Mouse (Mus musculus) heart, embryonic 13.5 days (tissue): ENCODE results near the gene Ccl6. TPM values are rescaled to one million over a fixed set of nuclear protein-coding genes. Genes with fewer than 3 reads are reported as not detected.

Experiments
- ATAC-seq: fragments of 200-750 bp; cut with Nextera tagmentation; 2 replicates; pipeline ENCODE4 v1.8.0; 2017; ENCODE audit warnings: moderate TSS enrichment; ENCODE audit not compliant: insufficient number of reproducible peaks, low FRiP score, low TSS enrichment; ENCODE audit errors: extremely low read depth
- H3K27ac ChIP-seq: fragments of 300-500 bp; sonication (generic); replicated peaks from 2 replicates; pipeline ENCODE4 v1.5.1; 2015; ENCODE audit warnings: moderate library complexity, mild to moderate bottlenecking, inconsistent platforms
- H3K27me3 ChIP-seq: fragments of 300-500 bp; sonication (generic); replicated peaks from 2 replicates; pipeline ENCODE4 v1.6.1; 2015; ENCODE audit warnings: mild to moderate bottlenecking, inconsistent platforms
- H3K36me3 ChIP-seq: fragments of 300-500 bp; sonication (generic); 2 replicates; pipeline ENCODE4 v1.6.1; 2015; ENCODE audit warnings: mild to moderate bottlenecking, inconsistent platforms
- H3K4me1 ChIP-seq: fragments of 300-500 bp; sonication (generic); 2 replicates; pipeline ENCODE4 v1.6.1; 2015; ENCODE audit warnings: inconsistent platforms
- H3K4me2 ChIP-seq: fragments of 300-500 bp; sonication (generic); 2 replicates; pipeline ENCODE4 v1.6.1; 2015; ENCODE audit warnings: inconsistent platforms, mild to moderate bottlenecking, moderate library complexity
- H3K4me3 ChIP-seq: fragments of 300-500 bp; sonication (generic); 2 replicates; pipeline ENCODE4 v1.5.1; 2015; ENCODE audit warnings: moderate library complexity, mild to moderate bottlenecking, inconsistent platforms
- H3K9ac ChIP-seq: fragments of 300-500 bp; sonication (generic); 2 replicates; pipeline ENCODE4 v1.6.1; 2015; ENCODE audit warnings: inconsistent platforms, mild to moderate bottlenecking, moderate library complexity
- H3K9me3 ChIP-seq: fragments of 300-500 bp; sonication (generic); 2 replicates; pipeline ENCODE4 v1.6.1; 2016; ENCODE audit warnings: inconsistent platforms
- WGBS: fragments of 180-500 bp; shearing (Covaris S2); methylation state at CpG from one replicate; pipeline ENCODE4 v1.1.7; 2015; ENCODE audit warnings: mixed read lengths; 5-methylcytosine and 5-hydroxymethylcytosine counted together
- polyA plus RNA-seq: library from polyadenylated mRNA; unstranded; fragments of >200 nt; fragmentation: Nextera tagmentation; extraction: Ambion mirVana; gene quantifications from 2 replicates; pipeline ENCODE4 v1.2.1, GENCODE M21; 2015

Ccl6 gene
- polyA plus RNA-seq, 1 experiment from 2014 or later = 3.8 TPM

GRCm38 (mm10) chr11:83597796-83598195 lies 4.9 kb upstream of the Ccl6 start:
- no peak for ATAC-seq
- no peak overlapping the region for H3K9ac ChIP-seq
- no peak overlapping the region for H3K4me3 ChIP-seq
- H3K4me1 ChIP-seq = no peaks in the 10 kb centered on the region
- no peak overlapping the region for H3K4me2 ChIP-seq
- H3K9me3 ChIP-seq = no peaks in the 10 kb centered on the region
- no peaks in the 10 kb centered on the region for H3K27me3 ChIP-seq
- H3K36me3 ChIP-seq = no peaks in the 10 kb centered on the region
- no peak overlapping the region for H3K27ac ChIP-seq
- WGBS = 83% methylated on average over 7 of the region's 7 CpGs

DNA sequence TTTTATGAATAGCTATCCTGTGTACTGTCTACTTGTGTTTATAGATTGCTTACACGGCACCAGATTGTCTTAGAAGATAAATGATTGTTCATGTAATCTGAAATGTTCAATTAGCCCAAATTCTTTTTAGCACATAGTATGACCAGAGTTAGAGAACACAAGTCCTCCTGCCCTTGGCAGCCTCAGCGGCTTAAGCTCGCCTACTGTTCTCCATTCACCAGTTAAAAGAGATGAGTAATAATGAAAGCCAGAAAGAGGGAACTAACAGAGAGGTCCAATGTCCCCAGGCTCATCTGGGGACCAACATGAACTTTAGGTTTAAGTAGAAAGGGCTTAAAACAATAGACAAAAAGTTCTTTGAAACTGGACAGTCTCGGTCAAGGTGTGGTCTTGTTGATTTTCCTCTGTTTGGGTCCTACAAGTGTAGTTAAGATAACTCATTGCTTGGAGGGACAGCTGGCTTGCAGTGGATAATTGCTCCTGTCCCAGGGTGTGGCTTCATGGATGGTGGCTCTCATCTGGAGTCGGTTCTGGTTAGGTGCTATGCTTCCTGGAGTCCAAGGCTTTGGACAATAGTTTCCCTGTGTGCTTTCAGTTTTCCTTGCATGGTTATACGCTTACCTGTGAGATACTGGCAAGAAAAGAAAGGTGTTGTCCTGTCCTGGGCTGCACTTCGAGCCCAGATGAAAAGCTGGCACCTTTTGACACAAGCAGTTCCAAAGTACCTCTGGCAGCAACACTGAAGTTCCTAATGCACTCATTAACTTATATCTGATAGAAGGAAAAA lies 3.0 kb upstream of the Ccl6 start:
- Histone ChIP-seq H3K36me3 (no peaks in the 10 kb centered on the region), H3K4me3 (no peak overlapping the region), H3K4me1 (no peaks in the 10 kb centered on the region), H3K4me2 (no peak overlapping the region), H3K9ac (no peak overlapping the region), H3K27ac (no peak overlapping the region), H3K9me3 (no peaks in the 10 kb centered on the region), H3K27me3 (no peaks in the 10 kb centered on the region)
- 74% methylated on average over 7 of the region's 7 CpGs for WGBS
- ATAC-seq = no peak

DNA sequence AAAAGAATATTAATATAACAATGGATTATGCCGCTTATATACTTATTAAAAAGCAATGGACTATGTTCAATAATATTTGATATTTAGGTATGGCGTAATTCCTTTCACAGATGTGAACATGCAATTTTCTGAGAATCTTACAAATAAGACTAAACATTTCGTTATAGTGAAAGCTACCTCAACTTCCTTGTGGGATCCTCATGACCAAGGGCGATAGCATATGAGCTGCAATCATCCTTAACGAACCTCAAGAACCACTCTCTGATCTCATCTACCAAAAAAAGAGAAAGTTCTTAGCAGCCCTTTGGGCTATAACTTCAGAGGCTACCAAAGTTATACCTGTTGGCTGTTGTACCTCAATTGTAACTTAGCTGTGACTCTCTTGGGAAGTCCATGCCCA lies 566 bp upstream of the Ccl6 start:
- Histone ChIP-seq H3K36me3 (no peaks in the 10 kb centered on the region), H3K27ac (no peak overlapping the region), H3K9me3 (no peaks in the 10 kb centered on the region), H3K4me3 (no peak overlapping the region), H3K4me1 (no peaks in the 10 kb centered on the region), H3K4me2 (no peak overlapping the region), H3K27me3 (no peaks in the 10 kb centered on the region), H3K9ac (no peak overlapping the region)
- ATAC-seq = no peak
- WGBS = 78% methylated on average over 5 of the region's 5 CpGs

GRCm38 (mm10) chr11:83584232-83584631 lies 8.7 kb downstream of the Ccl6 start:
- H3K9me3 ChIP-seq = no peaks in the 10 kb centered on the region
- 0 out of 2 replicates have a peak, but pooled peaks cover 4% of the 10 kb centered on the region for H3K4me1 ChIP-seq
- H3K27ac ChIP-seq = no peak overlapping the region
- H3K4me2 ChIP-seq = no peak overlapping the region
- H3K4me3 ChIP-seq = no peak overlapping the region
- no peak for ATAC-seq
- H3K36me3 ChIP-seq = no peaks in the 10 kb centered on the region
- H3K27me3 ChIP-seq = no peaks in the 10 kb centered on the region
- WGBS = 65% methylated on average over 2 of the region's 2 CpGs
- H3K9ac ChIP-seq = no peak overlapping the region

DNA sequence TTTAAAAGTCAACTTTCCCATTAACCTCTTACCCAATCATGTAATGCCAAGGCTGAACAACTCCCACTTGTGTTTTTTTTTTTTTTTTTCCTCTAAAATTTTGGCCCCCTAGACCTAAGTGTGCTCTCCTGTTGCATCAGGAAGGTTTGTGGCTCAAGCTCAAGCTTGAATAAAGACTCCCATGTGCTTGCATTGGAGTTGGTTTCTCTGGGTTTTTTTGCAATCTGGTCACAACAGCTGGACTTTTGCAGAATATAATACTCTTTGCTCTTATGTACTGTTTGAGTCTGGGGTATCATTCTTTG lies 9.5 kb downstream of the Ccl6 start:
- Histone ChIP-seq H3K4me1 (0 out of 2 replicates have a peak, but pooled peaks cover 4% of the 10 kb centered on the region), H3K4me3 (no peak overlapping the region), H3K27me3 (no peaks in the 10 kb centered on the region), H3K27ac (no peak overlapping the region), H3K9ac (no peak overlapping the region), H3K9me3 (no peaks in the 10 kb centered on the region), H3K36me3 (no peaks in the 10 kb centered on the region), H3K4me2 (no peak overlapping the region)
- no peak for ATAC-seq

DNA sequence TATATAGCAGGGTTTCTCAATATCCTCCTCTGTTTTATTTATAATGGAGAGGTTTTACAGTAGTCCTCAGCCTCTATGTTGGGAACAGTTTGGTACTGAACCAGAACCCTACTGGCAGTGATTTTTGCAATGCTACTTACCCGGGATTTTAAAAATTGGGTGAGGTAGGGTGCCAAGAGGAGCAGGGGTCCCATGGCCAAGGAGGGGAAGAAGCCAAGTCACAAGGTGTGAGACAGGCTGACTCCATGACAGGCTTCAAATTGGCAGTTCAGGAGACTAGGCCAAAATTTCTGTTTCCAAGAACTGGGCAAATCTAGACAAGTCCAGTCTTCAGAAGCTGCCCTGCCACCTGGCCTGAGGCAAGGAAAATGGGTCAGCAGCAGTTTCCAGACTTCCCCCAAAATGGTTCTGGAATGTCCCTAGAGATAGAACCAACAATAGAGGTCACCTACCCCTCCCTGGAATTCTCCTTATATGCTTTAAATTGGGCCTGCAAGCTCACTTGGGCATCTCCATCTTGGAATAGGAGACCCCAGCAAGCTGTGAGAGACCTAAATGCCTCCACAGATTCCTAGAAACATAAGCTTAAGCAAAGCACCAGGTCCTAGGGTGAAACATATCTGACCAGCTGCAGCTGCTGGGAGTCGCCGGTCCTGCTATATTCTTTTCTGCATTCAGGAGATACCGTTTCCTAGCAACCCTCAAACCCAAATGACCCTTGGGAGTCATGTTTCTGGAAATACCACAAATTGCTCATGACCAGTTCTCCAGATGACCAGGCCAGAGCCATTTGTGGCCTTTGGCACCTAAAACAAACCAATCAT lies 10.0 kb downstream of the Ccl6 start:
- ATAC-seq = no peak
- H3K4me1 ChIP-seq = 0 out of 2 replicates have a peak, but pooled peaks cover 4% of the 10 kb centered on the region
- no peaks in the 10 kb centered on the region for H3K36me3 ChIP-seq
- no peak overlapping the region for H3K9ac ChIP-seq
- no peak overlapping the region for H3K27ac ChIP-seq
- 39% methylated on average over 4 of the region's 4 CpGs for WGBS
- H3K9me3 ChIP-seq = no peaks in the 10 kb centered on the region
- H3K4me2 ChIP-seq = no peak overlapping the region
- H3K4me3 ChIP-seq = no peak overlapping the region
- no peaks in the 10 kb centered on the region for H3K27me3 ChIP-seq

DNA sequence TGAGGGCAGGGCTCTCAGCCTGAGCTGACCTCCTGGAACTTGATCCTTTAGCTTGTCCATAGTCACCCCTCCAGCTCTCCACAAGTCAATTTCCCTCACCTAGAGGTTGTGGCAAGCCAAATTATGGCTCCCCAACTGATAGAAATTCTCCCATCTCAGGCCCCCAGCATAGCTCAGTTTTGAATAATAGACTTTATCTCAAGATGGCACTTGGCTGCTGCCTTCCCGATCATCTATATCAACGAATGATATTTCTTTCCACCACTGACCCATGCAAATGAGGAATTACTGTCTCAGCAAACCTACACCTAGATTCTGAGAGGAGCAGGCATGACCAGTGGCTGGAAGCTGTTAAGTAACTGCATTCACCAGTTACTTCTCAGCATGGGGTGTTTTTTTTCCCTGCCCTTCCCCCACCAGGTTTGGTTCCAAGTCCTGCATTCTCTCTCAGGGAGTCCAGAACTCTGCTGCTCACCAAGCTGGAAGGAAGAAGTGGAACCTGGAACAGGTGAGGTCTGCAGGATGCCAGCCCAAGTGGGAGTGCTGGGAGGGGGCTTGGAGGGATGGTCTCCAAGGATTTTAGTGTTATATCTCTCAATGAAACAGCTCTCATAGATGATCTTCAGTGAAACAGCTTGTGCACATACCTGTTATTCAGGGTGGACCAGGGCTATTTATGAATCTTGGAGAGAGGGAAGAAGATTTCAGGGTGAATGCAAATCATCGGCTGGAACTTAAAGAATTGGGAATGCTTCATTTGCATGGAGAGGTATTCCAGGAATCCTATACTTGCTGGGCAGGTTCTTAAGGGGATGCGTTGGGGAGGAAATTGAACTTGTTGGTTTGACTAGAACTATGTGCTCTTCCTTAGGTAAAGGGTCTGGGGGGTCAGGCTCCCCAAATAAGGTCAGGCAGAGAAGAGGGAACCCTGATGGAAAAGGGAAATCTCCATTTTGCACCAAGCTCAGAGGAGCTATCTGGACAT lies 11.0 kb downstream of the Ccl6 start:
- ATAC-seq = no peak
- no peaks in the 10 kb centered on the region for H3K9me3 ChIP-seq
- H3K27ac ChIP-seq = no peak overlapping the region
- no peak overlapping the region for H3K4me2 ChIP-seq
- no peaks in the 10 kb centered on the region for H3K36me3 ChIP-seq
- no peak overlapping the region for H3K4me3 ChIP-seq
- H3K27me3 ChIP-seq = no peaks in the 10 kb centered on the region
- 0 out of 2 replicates have a peak, but pooled peaks cover 4% of the 10 kb centered on the region for H3K4me1 ChIP-seq
- WGBS = 69% methylated on average over 4 of the region's 4 CpGs
- no peak overlapping the region for H3K9ac ChIP-seq

DNA sequence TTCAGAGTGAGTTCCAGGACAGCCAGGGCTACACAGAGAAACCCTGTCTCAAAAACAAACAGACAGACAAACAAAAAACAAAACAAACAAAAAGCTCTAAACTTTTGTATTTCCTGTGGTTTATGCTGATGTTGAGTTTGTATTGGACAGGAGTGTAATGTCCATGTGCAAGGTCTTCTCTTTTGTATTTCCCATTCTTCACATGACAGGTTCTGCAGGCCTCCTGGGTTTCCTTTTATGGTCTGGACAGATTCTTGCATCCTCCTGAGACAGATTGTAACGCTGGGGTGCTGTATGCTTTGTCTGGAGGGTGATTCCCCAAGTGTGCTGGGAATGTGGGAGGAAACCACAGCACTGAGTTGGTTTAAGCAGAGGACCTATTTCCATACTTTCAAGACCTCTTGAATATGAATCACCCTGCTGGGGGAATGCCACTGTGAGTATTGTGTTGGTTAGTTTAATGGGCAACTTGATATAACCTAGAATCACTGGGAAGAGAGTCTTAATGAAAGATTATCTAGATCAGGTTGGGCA lies 12.1 kb downstream of the Ccl6 start:
- H3K27ac ChIP-seq = no peak overlapping the region
- ATAC-seq = no peak
- no peaks in the 10 kb centered on the region for H3K27me3 ChIP-seq
- no peak overlapping the region for H3K4me2 ChIP-seq
- no peaks in the 10 kb centered on the region for H3K36me3 ChIP-seq
- no peak overlapping the region for H3K9ac ChIP-seq
- 52% methylated on average over 1 of the region's 1 CpGs for WGBS
- H3K4me3 ChIP-seq = no peak overlapping the region
- H3K9me3 ChIP-seq = no peaks in the 10 kb centered on the region
- H3K4me1 ChIP-seq = 0 out of 2 replicates have a peak, but pooled peaks cover 4% of the 10 kb centered on the region

DNA sequence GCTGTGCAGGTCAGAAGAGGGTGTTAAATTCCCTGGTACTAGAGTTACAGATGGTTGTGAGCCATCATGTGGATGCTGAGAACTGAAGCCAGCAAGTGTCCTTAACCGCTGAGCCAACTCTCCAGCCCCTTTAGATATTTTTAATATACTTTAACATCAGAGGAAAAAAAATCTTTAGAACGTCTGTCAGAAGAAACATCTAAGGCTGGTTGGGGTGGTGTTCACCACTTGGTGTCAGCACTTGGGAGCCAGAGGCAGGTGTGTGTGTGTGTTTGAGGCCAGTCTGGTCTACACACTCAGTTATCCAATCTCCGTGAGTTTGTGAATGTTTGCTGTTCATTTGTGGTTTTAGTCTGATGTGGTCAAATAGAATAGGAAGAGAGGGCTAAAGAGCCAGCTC lies 13.9 kb downstream of the Ccl6 start:
- Histone ChIP-seq H3K9me3 (no peaks in the 10 kb centered on the region), H3K4me2 (no peak overlapping the region), H3K4me1 (0 out of 2 replicates have a peak, but pooled peaks cover 4% of the 10 kb centered on the region), H3K9ac (no peak overlapping the region), H3K27ac (no peak overlapping the region), H3K27me3 (no peaks in the 10 kb centered on the region), H3K36me3 (no peaks in the 10 kb centered on the region), H3K4me3 (no peak overlapping the region)
- no peak for ATAC-seq
- 68% methylated on average over 3 of the region's 3 CpGs for WGBS

DNA sequence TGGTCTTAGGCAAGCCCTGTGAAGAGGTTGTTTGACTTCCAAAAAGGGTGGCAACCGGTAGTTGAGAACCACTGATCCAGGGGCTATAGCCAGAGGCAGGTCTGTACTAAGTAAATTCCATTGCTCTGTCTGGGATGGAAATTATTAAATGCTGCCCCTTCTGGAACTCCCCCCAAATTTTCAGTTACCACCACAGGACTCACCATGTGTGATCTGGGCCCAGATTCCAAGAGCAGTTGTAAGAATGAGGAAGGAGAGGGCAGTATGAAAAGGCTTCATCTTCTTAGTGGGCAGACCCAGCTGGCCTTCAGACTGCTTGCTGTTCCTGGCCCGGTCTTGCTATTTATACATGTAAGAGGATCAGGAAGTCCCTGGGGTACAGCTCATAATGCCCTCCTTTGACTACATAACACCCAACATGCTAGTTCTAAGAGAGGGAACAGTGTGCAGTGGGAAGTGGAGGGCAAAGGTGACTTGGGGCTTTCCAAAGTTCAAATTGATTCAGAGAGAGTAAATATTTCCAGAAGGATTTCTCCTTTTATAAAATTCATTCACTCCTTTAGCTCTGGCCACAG lies 14.6 kb downstream of the Ccl6 start, which contains the start of gene Ccl9:
Ccl9 (minus strand) TSS at position 451 of the 575 bp plus-strand sequence.
- 0 out of 2 replicates have a peak, but pooled peaks cover 4% of the 10 kb centered on the region for H3K4me1 ChIP-seq
- H3K4me2 ChIP-seq = no peak within 1 kb of the TSS
- ATAC-seq = no peak
- H3K36me3 ChIP-seq = no peaks in the 10 kb centered on the region
- H3K9me3 ChIP-seq = no peaks in the 10 kb centered on the region
- no peak within 1 kb of the TSS for H3K4me3 ChIP-seq
- WGBS = 63% methylated on average over 2 of the region's 2 CpGs
- no peak within 1 kb of the TSS for H3K9ac ChIP-seq
- H3K27me3 ChIP-seq = no peaks in the 10 kb centered on the region
- no peak within 1 kb of the TSS for H3K27ac ChIP-seq
